Mouse (Mus musculus): ENCODE data around the gene Usp54. TPM values are rescaled to one million over a fixed set of nuclear protein-coding genes. Genes with fewer than 3 reads are reported as not detected.
"Not testable (repeated sequence)": the region's sequence is repeated elsewhere in the genome, so short reads cannot be mapped to it uniquely, and the experiment has no call there.

Gene Usp54
- polyA plus RNA-seq, 1 experiment from 2014 or later: 21.0 TPM

DNA sequence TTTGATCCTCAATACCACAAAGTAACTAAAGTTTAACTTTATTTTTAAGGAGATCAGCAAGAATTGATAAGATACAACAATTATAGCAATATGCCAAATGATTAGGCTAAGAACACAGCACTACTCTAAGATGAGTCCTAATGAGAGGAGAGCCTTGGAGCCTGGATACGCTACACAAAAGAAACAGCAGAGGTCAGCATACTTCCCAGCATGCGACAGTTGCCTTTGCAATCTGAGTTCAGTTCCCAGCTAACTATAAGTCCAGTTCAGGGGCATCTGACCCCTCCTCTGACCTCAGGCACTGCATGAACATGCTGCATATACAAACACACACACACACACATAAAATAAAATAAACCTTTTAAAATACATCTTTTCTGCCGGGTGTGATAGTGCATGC lies 4.7 kb upstream of the Usp54 start:
- no peaks in the 10 kb centered on the region for H3K4me1 ChIP-seq (replicated peaks; ENCODE audit: control insufficient read depth, insufficient read depth, low read length)
- DNase-seq (ENCODE audit: low spot score): no peak
- no peaks in the 10 kb centered on the region for H3K27me3 ChIP-seq (ENCODE audit: control insufficient read depth, insufficient read depth, low read length)
- H3K9me3 ChIP-seq (ENCODE audit: control insufficient read depth, low read length): no peaks in the 10 kb centered on the region
- H3K4me3 ChIP-seq (ENCODE audit: low read depth, low read length): no peak overlapping the region
- no peak overlapping the region for H3K27ac ChIP-seq (ENCODE audit: low read depth, low read length)
- H3K36me3 ChIP-seq (ENCODE audit: control insufficient read depth, insufficient read depth, low read length): no peaks in the 10 kb centered on the region
- ATAC-seq (replicated peaks; ENCODE audit: low FRiP score): no peak
- 44% methylated on average over 3 of the region's 3 CpGs for WGBS
- no peak overlapping the region for H3K4me2 ChIP-seq (ENCODE audit: low read depth, low read length, severe bottlenecking)
- H3K9ac ChIP-seq (ENCODE audit: low read length): no peak overlapping the region

DNA sequence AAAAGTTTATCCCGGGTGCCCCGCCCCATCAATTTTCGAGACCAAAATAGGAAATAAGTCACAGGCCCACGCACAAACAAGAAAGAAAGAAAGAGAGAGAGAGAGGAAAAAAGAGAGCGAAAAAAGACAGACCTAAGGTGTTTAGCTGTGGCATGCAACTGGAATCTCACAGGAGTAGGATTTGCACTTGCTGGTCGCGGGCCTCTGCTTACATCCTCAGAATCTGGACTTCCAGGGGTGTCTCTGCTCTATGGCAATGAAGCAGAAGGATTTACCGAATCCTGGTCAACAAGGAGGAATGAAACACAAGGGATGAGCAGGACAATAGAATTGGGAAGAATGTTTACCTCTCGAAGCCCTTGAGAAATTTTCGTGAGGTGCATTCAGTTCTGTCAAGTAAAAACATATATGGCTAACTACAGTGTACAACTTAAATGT lies 594 bp upstream of the Usp54 start:
- Histone ChIP-seq H3K4me3 (ENCODE audit: low read depth, low read length) (peak overlapping the region; percentile 79), H3K9ac (ENCODE audit: low read length) (peak overlapping the region; percentile 94), H3K4me2 (ENCODE audit: low read depth, low read length, severe bottlenecking) (peak overlapping the region; percentile 87), H3K4me1 (replicated peaks; ENCODE audit: control insufficient read depth, insufficient read depth, low read length) (no peaks in the 10 kb centered on the region), H3K36me3 (ENCODE audit: control insufficient read depth, insufficient read depth, low read length) (no peaks in the 10 kb centered on the region), H3K9me3 (ENCODE audit: control insufficient read depth, low read length) (no peaks in the 10 kb centered on the region), H3K27me3 (ENCODE audit: control insufficient read depth, insufficient read depth, low read length) (no peaks in the 10 kb centered on the region), H3K27ac (ENCODE audit: low read depth, low read length) (peak overlapping the region; percentile 85; the same call in 1 of the 2 replicates)
- WGBS: 16% methylated on average over 10 of the region's 10 CpGs
- no peak for ATAC-seq (replicated peaks; ENCODE audit: low FRiP score)
- no peak for DNase-seq (ENCODE audit: low spot score)

DNA sequence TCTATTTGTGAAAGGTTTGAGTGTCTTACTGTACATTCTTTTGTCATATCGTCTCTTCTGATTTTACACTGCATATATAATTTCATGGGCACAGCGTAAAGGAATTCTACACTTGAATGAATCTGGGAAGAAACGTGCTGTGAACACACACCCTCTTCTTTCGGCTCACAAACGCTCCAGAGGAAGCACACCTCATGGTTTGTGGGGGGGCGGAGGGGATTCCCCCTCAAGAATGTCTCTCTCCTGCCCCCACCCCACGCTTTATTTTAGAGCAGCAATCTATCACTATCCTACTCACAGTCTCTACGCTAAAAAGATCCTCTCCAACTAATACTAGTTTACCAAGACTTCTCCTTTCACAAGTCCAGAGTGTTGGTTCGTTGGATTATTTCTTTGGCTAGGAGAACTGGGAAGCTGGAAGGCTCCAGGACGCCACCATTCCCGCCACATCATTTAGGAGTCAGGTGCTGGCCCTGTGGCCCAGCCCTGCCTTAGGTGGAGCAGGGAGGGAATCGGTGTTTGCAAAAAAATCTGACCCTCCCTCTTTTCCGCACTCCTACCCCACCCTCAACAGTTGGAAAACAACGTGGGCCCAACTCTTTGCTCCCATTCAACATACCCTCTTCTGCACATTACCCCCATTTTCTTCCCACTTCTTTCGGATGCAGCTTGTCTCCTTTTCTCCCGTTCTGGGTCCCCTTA lies 794 bp downstream of the Usp54 start:
- Histone ChIP-seq H3K4me1 (replicated peaks; ENCODE audit: control insufficient read depth, insufficient read depth, low read length) (no peaks in the 10 kb centered on the region), H3K27ac (ENCODE audit: low read depth, low read length) (peak overlapping the region; percentile 85; the same call in 1 of the 2 replicates), H3K9ac (ENCODE audit: low read length) (peak overlapping the region; percentile 94), H3K9me3 (ENCODE audit: control insufficient read depth, low read length) (no peaks in the 10 kb centered on the region), H3K4me3 (ENCODE audit: low read depth, low read length) (peak overlapping the region; percentile 79), H3K4me2 (ENCODE audit: low read depth, low read length, severe bottlenecking) (peak overlapping the region; percentile 87), H3K27me3 (ENCODE audit: control insufficient read depth, insufficient read depth, low read length) (no peaks in the 10 kb centered on the region), H3K36me3 (ENCODE audit: control insufficient read depth, insufficient read depth, low read length) (no peaks in the 10 kb centered on the region)
- DNase-seq (ENCODE audit: low spot score) (peak; percentile 59), ATAC-seq (replicated peaks; ENCODE audit: low FRiP score) (peak; percentile 52)
- WGBS: 2% methylated on average over 16 of the region's 16 CpGs

DNA sequence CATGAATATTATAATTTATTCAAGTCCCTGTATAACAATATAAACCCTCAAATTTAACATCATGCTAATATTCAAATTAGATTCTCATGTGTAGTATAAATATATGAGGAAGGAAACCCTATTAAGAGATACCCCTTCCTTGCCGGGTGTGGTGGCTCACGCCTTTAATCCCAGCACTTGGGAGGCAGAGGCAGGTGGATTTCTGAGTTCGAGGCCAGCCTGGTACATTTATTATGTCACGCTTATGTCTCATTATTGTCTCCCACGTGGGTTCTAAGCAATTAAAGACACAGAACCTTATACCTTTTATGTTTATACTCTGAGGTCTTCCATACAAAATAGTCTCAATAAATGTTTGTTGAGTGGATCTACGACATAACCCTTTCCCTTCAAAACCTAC lies 2.2 kb downstream of the Usp54 start:
- Histone ChIP-seq H3K27ac (ENCODE audit: low read depth, low read length) (no peak overlapping the region), H3K4me3 (ENCODE audit: low read depth, low read length) (no peak overlapping the region), H3K9me3 (ENCODE audit: control insufficient read depth, low read length) (no peaks in the 10 kb centered on the region), H3K4me2 (ENCODE audit: low read depth, low read length, severe bottlenecking) (no peak overlapping the region), H3K36me3 (ENCODE audit: control insufficient read depth, insufficient read depth, low read length) (no peaks in the 10 kb centered on the region), H3K9ac (ENCODE audit: low read length) (no peak overlapping the region), H3K4me1 (replicated peaks; ENCODE audit: control insufficient read depth, insufficient read depth, low read length) (no peaks in the 10 kb centered on the region), H3K27me3 (ENCODE audit: control insufficient read depth, insufficient read depth, low read length) (no peaks in the 10 kb centered on the region)
- no peak for ATAC-seq (replicated peaks; ENCODE audit: low FRiP score)
- DNase-seq (ENCODE audit: low spot score): no peak
- 91% methylated on average over 6 of the region's 6 CpGs for WGBS

DNA sequence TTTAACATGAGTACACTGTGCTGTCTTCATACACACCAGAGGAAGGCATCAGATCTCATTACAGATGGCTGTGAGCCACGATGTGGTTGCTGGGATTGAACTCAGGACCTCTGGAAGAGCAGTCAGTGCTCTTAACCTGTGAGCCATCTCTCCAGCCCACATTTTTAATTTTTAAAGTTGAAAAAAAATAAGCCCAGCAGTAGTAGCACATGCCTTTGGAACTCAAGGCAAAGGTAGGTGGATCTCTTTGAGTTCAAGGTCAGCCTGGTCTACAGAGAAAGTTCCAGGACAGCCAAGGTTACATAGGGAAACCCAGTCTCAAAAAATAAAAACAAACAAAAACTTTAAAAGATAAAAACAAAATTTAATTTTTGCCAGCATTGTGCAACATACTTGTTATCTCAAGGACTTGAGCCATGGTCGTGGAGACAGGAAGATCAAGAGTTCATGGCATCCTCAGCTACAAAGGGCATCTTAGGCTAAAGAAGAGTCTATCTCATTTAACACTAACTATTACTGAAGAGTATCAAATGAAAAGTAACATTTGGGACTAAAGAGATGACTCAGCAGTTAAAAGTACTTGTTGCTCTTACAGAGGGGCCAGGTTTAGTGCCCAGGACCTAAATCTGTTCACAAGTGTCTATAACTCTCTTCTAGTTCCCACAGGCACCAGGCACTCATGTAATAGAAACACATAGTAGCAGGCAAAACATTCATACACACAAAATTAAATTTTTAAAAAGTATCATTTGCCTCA lies 2.9 kb downstream of the Usp54 start:
- Histone ChIP-seq H3K4me1 (replicated peaks; ENCODE audit: control insufficient read depth, insufficient read depth, low read length) (no peaks in the 10 kb centered on the region), H3K36me3 (ENCODE audit: control insufficient read depth, insufficient read depth, low read length) (no peaks in the 10 kb centered on the region), H3K4me3 (ENCODE audit: low read depth, low read length) (no peak overlapping the region), H3K4me2 (ENCODE audit: low read depth, low read length, severe bottlenecking) (no peak overlapping the region), H3K27ac (ENCODE audit: low read depth, low read length) (no peak overlapping the region), H3K27me3 (ENCODE audit: control insufficient read depth, insufficient read depth, low read length) (no peaks in the 10 kb centered on the region), H3K9ac (ENCODE audit: low read length) (no peak overlapping the region), H3K9me3 (ENCODE audit: control insufficient read depth, low read length) (no peaks in the 10 kb centered on the region)
- DNase-seq (ENCODE audit: low spot score): no peak
- WGBS: 81% methylated on average over 2 of the region's 2 CpGs
- ATAC-seq (replicated peaks; ENCODE audit: low FRiP score): no peak

DNA sequence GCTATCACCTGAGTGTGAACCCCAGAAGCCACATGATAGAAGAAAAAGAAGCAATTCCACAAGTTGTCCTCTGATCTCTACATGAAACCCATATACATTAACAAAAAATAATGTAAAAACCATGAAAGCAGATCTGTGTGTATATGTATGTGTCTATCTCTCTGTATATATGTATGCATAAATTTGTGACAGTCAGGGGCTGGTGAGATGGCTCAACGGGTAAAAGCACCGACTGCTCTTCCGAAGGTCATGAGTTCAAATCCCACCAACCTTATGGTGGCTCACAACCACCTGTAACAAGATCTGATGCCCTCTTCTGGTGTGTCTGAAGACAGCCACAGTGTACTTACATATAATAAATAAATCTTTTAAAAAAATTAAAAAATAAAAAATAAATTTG lies 3.9 kb downstream of the Usp54 start:
- not testable (repeated sequence) for H3K4me2 ChIP-seq (ENCODE audit: low read depth, low read length, severe bottlenecking); H3K36me3 ChIP-seq (ENCODE audit: control insufficient read depth, insufficient read depth, low read length); H3K4me3 ChIP-seq (ENCODE audit: low read depth, low read length); H3K27ac ChIP-seq (ENCODE audit: low read depth, low read length); DNase-seq (ENCODE audit: low spot score); ATAC-seq (replicated peaks; ENCODE audit: low FRiP score); H3K4me1 ChIP-seq (replicated peaks; ENCODE audit: control insufficient read depth, insufficient read depth, low read length); H3K9me3 ChIP-seq (ENCODE audit: control insufficient read depth, low read length); H3K27me3 ChIP-seq (ENCODE audit: control insufficient read depth, insufficient read depth, low read length); H3K9ac ChIP-seq (ENCODE audit: low read length)
- WGBS: 92% methylated on average over 3 of the region's 3 CpGs

DNA sequence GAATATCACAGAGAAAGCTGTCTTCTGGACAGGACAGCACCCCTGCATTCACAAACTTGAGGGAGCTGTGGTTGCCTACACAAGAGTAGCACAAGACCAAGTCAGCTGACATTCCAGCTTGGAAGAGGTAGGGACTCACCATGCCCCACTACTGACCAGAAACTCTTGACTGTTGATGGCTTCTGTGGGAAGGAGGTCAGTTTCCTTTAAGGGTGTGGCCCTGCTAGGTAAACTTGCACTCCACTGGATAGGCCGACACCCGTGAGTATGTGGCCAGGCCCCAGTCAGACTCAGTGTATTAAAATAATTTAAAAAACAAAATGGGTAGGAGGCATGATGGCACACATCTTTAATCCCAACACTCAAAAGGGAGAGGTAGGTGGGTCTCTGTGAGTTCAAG lies 5.3 kb downstream of the Usp54 start:
- Histone ChIP-seq H3K36me3 (ENCODE audit: control insufficient read depth, insufficient read depth, low read length) (no peaks in the 10 kb centered on the region), H3K4me1 (replicated peaks; ENCODE audit: control insufficient read depth, insufficient read depth, low read length) (no peaks in the 10 kb centered on the region), H3K4me2 (ENCODE audit: low read depth, low read length, severe bottlenecking) (no peak overlapping the region), H3K9me3 (ENCODE audit: control insufficient read depth, low read length) (no peaks in the 10 kb centered on the region), H3K4me3 (ENCODE audit: low read depth, low read length) (no peak overlapping the region), H3K27me3 (ENCODE audit: control insufficient read depth, insufficient read depth, low read length) (no peaks in the 10 kb centered on the region), H3K27ac (ENCODE audit: low read depth, low read length) (no peak overlapping the region), H3K9ac (ENCODE audit: low read length) (no peak overlapping the region)
- ATAC-seq (replicated peaks; ENCODE audit: low FRiP score) (no peak), DNase-seq (ENCODE audit: low spot score) (no peak)
- 91% methylated on average over 2 of the region's 2 CpGs for WGBS

DNA sequence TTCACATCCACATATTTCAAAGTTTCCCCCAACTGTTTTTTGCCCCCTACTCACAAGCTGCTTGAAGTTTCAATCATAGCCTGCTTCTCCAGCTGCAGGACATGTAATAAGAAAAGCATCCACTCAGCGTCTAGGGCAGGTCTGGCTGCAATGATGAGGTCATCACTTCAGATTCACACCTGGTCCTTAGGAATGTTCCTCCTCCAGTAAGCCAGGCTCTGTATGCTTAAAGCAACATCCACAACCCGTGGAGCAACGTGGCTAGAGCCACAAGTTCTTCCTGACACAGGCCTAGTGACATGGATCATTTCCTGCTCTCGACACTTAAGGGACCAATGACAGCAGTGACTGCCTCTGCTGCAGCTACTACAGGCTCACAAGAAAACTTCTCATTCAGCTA lies 9.6 kb downstream of the Usp54 start:
- Histone ChIP-seq H3K9me3 (ENCODE audit: control insufficient read depth, low read length) (no peaks in the 10 kb centered on the region), H3K9ac (ENCODE audit: low read length) (no peak overlapping the region), H3K4me2 (ENCODE audit: low read depth, low read length, severe bottlenecking) (no peak overlapping the region), H3K36me3 (ENCODE audit: control insufficient read depth, insufficient read depth, low read length) (no peaks in the 10 kb centered on the region), H3K4me1 (replicated peaks; ENCODE audit: control insufficient read depth, insufficient read depth, low read length) (no peaks in the 10 kb centered on the region), H3K4me3 (ENCODE audit: low read depth, low read length) (no peak overlapping the region), H3K27ac (ENCODE audit: low read depth, low read length) (no peak overlapping the region), H3K27me3 (ENCODE audit: control insufficient read depth, insufficient read depth, low read length) (no peaks in the 10 kb centered on the region)
- ATAC-seq (replicated peaks; ENCODE audit: low FRiP score): no peak
- WGBS: 73% methylated on average over 4 of the region's 4 CpGs
- DNase-seq (ENCODE audit: low spot score): no peak
